Mouse (Mus musculus) intestine, embryonic 16.5 days (tissue): ENCODE results near the gene Slc11a1. TPM values are rescaled to one million over a fixed set of nuclear protein-coding genes. Genes with fewer than 3 reads are reported as not detected.
"Not testable (repeated sequence)": the region's sequence is repeated elsewhere in the genome, so short reads cannot be mapped to it uniquely, and the experiment has no call there.

ENCODE experiments used
- ATAC-seq: fragments of 200-750 bp; cut with Nextera tagmentation; 2 replicates; pipeline ENCODE4 v1.8.0; 2017; ENCODE audit warnings: moderate TSS enrichment, moderate library complexity
- H3K27ac ChIP-seq: fragments of 300-500 bp; sonication (generic); 2 replicates; pipeline ENCODE4 v1.5.1; 2014; ENCODE audit warnings: mild to moderate bottlenecking, low read length
- H3K27me3 ChIP-seq: fragments of 300-500 bp; sonication (generic); replicated peaks from 2 replicates; pipeline ENCODE4 v1.6.1; 2014; ENCODE audit warnings: low read length, control low read depth, mixed read lengths; ENCODE audit not compliant: control insufficient read depth, insufficient read depth
- H3K36me3 ChIP-seq: fragments of 300-500 bp; sonication (generic); 2 replicates; pipeline ENCODE4 v1.6.1; 2014; ENCODE audit warnings: low read length, control low read depth; ENCODE audit not compliant: control insufficient read depth, insufficient read depth
- H3K4me1 ChIP-seq: fragments of 300-500 bp; sonication (generic); 2 replicates; pipeline ENCODE4 v1.6.1; 2014; ENCODE audit warnings: low read length, control low read depth, mixed read lengths; ENCODE audit not compliant: control insufficient read depth, insufficient read depth
- H3K4me2 ChIP-seq: fragments of 300-500 bp; sonication (generic); 2 replicates; pipeline ENCODE4 v1.6.1; 2014; ENCODE audit warnings: low read depth, low read length, control low read depth
- H3K4me3 ChIP-seq: fragments of 300-500 bp; sonication (generic); 2 replicates; pipeline ENCODE4 v1.5.1; 2014; ENCODE audit warnings: mild to moderate bottlenecking, low read length
- H3K9ac ChIP-seq: fragments of 300-500 bp; sonication (generic); 2 replicates; pipeline ENCODE4 v1.6.1; 2014; ENCODE audit warnings: low read depth, low read length
- H3K9me3 ChIP-seq: fragments of 300-500 bp; sonication (generic); 2 replicates; pipeline ENCODE4 v1.6.1; 2016; ENCODE audit warnings: low read length, control low read depth; ENCODE audit not compliant: control insufficient read depth
- WGBS: fragments of 180-500 bp; shearing (Covaris S2); extraction: QIAGEN DNeasy Blood & Tissue Kit; methylation state at CpG from one replicate; pipeline ENCODE4 v1.1.7; 2014; 5-methylcytosine and 5-hydroxymethylcytosine counted together
- polyA plus RNA-seq: library from polyadenylated mRNA; unstranded; fragments of >200 nt; fragmentation: Nextera tagmentation; extraction: Ambion mirVana; gene quantifications from 2 replicates; pipeline ENCODE4 v1.2.1, GENCODE M21; 2015

Slc11a1 gene
- polyA plus RNA-seq, 1 experiment from 2014 or later = 8.0 TPM

DNA sequence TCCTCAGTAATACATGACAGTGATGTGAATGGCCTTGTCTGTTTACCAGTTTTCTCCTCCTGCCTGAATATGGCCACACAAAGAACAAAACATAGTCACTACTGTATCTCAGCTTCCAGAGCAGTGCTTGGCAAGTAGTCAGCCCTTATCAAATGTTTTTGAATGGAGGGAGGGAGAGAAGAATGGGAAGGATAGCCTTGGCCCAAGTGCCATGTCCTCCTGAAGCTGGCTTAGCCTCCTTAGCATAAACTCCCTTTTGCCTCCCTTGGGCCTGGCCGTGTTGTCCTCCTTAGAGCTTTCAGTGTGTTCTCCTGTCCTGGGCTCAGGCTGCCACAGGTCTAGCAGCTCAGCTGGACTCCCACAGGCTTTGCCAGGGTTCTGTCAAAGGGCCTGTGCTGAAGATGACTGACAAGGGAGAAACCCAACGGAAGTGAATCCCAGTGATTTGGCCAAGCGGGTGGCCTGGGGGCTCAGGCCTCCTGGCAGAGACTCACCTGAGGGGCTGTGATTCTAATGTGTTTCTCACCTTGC lies 37.7 kb upstream of the Slc11a1 start:
- Histone ChIP-seq H3K27ac (no peak overlapping the region), H3K9me3 (no peaks in the 10 kb centered on the region), H3K27me3 (no peaks in the 10 kb centered on the region), H3K4me1 (peaks cover 8% of the 10 kb centered on the region), H3K9ac (no peak overlapping the region), H3K36me3 (no peaks in the 10 kb centered on the region), H3K4me2 (no peak overlapping the region), H3K4me3 (no peak overlapping the region)
- 90% methylated on average over 3 of the region's 3 CpGs for WGBS
- no peak for ATAC-seq

DNA sequence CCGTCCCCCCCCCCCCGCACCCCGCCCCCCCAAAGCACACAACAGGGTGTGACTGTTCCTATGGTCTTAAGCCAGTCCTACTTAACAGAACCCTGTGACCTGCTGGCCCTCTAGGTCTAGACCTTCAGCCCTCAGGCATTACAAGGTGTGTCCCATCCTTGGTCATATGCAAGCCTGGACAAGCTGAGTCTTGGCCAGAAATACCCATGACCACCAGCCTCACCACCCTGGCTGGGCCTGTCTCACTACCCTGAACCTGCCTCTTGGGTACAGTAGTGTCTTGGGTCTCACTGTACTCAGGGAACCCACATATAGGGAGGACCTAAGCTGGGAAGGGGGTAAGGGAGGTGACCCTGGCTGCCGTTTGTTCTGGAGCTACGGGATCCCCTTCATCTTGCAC lies 37.0 kb upstream of the Slc11a1 start:
- Histone ChIP-seq H3K4me3 (no peak overlapping the region), H3K9me3 (no peaks in the 10 kb centered on the region), H3K36me3 (no peaks in the 10 kb centered on the region), H3K9ac (no peak overlapping the region), H3K4me1 (peaks cover 9% of the 10 kb centered on the region), H3K4me2 (no peak overlapping the region), H3K27ac (no peak overlapping the region), H3K27me3 (no peaks in the 10 kb centered on the region)
- ATAC-seq = no peak
- WGBS = 81% methylated on average over 5 of the region's 5 CpGs

DNA sequence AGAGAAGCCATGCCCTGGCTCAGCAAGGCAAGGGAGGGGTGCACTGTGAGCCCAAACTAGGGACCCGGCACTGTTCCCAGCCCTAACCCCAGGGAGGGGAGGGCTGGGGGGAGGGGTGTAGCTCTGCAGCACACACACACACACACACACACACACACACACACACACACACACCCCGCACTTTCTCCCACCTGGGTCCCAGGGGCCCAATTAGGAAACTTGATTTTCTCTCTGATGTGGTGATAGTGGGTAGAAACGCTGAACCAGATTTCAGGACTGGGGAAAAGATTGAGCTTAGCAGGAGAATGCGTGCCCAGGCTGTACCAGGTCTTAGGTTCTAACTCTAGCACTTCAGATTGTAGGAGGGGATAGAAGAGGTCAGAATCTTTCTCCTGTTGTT lies 36.4 kb upstream of the Slc11a1 start:
- no peak overlapping the region for H3K27ac ChIP-seq
- no peaks in the 10 kb centered on the region for H3K36me3 ChIP-seq
- H3K4me1 ChIP-seq = peaks cover 7% of the 10 kb centered on the region
- H3K9me3 ChIP-seq = no peaks in the 10 kb centered on the region
- no peak overlapping the region for H3K9ac ChIP-seq
- 84% methylated on average over 4 of the region's 4 CpGs for WGBS
- H3K4me3 ChIP-seq = no peak overlapping the region
- ATAC-seq = no peak
- no peaks in the 10 kb centered on the region for H3K27me3 ChIP-seq
- no peak overlapping the region for H3K4me2 ChIP-seq

DNA sequence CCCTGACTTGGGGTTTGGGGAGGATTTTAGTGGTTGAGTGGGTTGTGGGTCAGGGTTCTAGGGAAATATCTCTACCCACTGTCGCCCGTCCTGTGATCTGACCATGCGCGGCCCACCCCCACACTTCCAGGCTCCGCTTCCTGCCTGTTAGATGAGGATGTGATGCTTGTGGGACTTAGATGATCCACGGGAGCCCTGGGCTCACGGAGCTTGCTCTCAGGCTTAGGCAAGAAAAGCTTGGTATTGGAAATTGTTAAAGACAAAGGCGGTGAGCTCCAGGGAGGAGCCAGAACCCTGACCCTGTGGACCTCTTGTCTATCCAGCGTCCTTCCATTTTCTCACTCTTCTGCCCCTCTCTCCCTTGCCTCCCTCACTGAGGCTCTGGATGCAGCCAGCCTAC lies 35.1 kb upstream of the Slc11a1 start:
- no peaks in the 10 kb centered on the region for H3K9me3 ChIP-seq
- WGBS = 87% methylated on average over 9 of the region's 9 CpGs

DNA sequence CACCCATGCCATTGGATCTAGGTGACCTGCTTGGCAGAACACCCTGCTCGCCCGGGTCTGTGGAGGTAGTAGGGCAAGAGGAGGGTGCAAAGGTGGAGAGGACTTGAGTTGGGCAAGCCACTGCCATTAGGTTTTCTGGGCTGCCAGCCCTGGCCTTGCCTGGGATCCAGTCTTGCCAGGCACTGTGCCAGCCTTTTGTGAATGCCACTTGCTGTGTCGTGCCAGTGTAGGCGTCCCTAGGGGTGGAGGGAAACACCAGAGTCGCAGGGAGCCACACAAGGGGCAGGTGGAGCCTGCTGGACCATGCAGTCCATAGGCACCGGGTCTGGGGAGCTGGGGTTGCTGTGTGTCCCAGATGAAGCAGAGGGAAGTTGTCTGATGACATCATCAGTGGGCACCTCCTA lies 34.6 kb upstream of the Slc11a1 start:
- H3K4me1 ChIP-seq = peaks cover 5% of the 10 kb centered on the region
- no peak overlapping the region for H3K4me3 ChIP-seq
- no peak overlapping the region for H3K4me2 ChIP-seq
- WGBS = 96% methylated on average over 6 of the region's 6 CpGs
- no peak overlapping the region for H3K9ac ChIP-seq
- H3K9me3 ChIP-seq = no peaks in the 10 kb centered on the region
- H3K27me3 ChIP-seq = no peaks in the 10 kb centered on the region
- H3K36me3 ChIP-seq = no peaks in the 10 kb centered on the region
- ATAC-seq = no peak
- H3K27ac ChIP-seq = no peak overlapping the region

More for the DNA sequence above, 35.1 kb upstream of the Slc11a1 start:
- H3K9ac ChIP-seq = no peak overlapping the region
- H3K27ac ChIP-seq = no peak overlapping the region
- H3K27me3 ChIP-seq = no peaks in the 10 kb centered on the region
- H3K4me3 ChIP-seq = no peak overlapping the region
- H3K36me3 ChIP-seq = no peaks in the 10 kb centered on the region
- no peak overlapping the region for H3K4me2 ChIP-seq
- peaks cover 5% of the 10 kb centered on the region for H3K4me1 ChIP-seq
- ATAC-seq = no peak

DNA sequence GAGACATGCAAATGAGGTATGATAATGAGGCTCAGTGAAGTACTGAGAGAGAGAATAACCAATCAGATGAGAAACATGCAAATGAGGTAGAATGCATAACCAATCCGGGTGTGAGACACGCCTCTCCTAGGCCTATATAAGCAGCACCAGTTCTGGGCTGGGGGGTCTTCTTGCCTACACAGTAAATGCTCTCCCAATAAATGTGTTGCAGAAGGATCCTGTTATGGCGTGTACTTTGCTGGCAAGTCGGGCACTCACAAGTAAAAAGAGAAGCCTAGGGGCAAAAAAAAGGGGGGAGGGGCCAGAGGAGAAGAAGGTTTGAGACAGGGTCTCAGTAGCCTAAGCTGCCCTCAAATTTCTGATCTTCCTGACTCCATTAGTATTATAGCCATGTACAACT lies 34.0 kb upstream of the Slc11a1 start:
- not testable (repeated sequence) for H3K27ac ChIP-seq, H3K27me3 ChIP-seq, H3K4me2 ChIP-seq, H3K4me3 ChIP-seq, H3K9ac ChIP-seq, ATAC-seq, H3K36me3 ChIP-seq, H3K9me3 ChIP-seq, H3K4me1 ChIP-seq
- WGBS = 96% methylated on average over 4 of the region's 4 CpGs

DNA sequence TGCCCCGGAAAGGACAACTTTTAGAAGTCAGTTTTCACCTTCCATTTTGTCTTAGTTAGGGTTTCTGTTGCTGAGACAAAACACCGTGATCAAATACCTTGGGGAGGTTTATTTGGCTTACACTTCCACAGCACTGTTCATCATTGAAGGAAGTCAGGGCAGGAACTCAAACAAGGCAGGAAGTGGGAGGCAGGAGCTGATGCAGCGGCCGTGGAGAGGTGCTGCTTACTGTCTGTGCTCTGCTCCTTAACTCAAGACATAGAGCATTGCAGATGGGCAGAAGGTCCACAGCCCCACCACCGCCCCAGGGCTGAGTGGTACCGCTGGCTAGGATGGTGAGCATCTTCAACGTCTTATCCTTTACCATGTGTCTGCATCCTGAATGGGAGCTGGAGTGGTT lies 33.1 kb upstream of the Slc11a1 start:
- H3K4me2 ChIP-seq = no peak overlapping the region
- H3K4me1 ChIP-seq = peaks cover 5% of the 10 kb centered on the region
- no peak overlapping the region for H3K27ac ChIP-seq
- H3K9ac ChIP-seq = no peak overlapping the region
- no peaks in the 10 kb centered on the region for H3K36me3 ChIP-seq
- no peaks in the 10 kb centered on the region for H3K9me3 ChIP-seq
- no peak for ATAC-seq
- no peak overlapping the region for H3K4me3 ChIP-seq
- WGBS = 77% methylated on average over 7 of the region's 7 CpGs
- no peaks in the 10 kb centered on the region for H3K27me3 ChIP-seq

DNA sequence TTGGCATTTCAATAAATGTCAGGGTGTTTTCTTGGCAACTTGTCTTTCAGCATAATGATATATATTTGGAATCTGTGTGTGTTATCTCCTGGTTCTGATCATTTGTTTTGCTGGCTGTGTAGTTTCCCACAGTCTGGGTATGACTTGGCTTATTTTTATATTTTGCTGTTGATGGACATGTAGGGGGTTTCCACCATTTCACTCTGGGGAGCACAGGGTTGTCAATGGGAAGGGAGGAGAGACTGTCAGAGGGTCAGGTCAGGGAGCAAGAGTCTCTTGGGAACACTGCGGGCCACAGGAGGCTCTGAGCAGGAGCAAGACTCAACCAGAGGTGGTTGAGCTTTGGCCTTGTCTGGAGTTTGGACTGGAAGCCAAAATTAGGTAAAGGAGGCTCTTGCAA lies 32.7 kb upstream of the Slc11a1 start:
- Histone ChIP-seq H3K9me3 (no peaks in the 10 kb centered on the region), H3K4me2 (no peak overlapping the region), H3K36me3 (no peaks in the 10 kb centered on the region), H3K27me3 (no peaks in the 10 kb centered on the region), H3K4me1 (peaks cover 5% of the 10 kb centered on the region), H3K9ac (no peak overlapping the region), H3K4me3 (no peak overlapping the region), H3K27ac (no peak overlapping the region)
- no peak for ATAC-seq
- 90% methylated on average over 1 of the region's 1 CpGs for WGBS

DNA sequence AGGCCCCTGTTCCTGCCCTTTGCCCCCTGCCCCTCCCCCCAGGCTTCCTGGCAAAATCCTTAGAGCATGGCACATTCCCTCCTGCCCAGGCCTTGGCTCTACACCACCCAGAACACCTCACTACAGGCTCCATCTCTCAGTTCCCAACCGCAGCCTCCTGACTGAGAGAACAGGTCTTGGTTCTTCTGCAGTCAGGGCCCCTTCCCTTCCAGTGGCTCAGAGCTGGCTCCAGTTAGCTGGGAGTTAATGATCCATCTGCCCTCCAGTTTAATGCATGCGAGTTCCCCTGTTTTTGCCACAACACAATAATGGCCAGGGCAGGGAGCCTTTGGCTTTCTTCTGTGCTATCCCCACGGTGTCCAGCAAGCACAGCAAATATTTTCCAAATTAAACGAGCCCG lies 31.8 kb upstream of the Slc11a1 start:
- H3K27ac ChIP-seq = no peak overlapping the region
- 0 out of 2 replicates have a peak, but pooled peaks have one; percentile 21 for ATAC-seq
- H3K4me3 ChIP-seq = no peak overlapping the region
- peaks cover 5% of the 10 kb centered on the region for H3K4me1 ChIP-seq
- WGBS = 65% methylated on average over 5 of the region's 5 CpGs
- no peaks in the 10 kb centered on the region for H3K9me3 ChIP-seq
- H3K4me2 ChIP-seq = no peak overlapping the region
- no peak overlapping the region for H3K9ac ChIP-seq
- no peaks in the 10 kb centered on the region for H3K27me3 ChIP-seq
- H3K36me3 ChIP-seq = no peaks in the 10 kb centered on the region

DNA sequence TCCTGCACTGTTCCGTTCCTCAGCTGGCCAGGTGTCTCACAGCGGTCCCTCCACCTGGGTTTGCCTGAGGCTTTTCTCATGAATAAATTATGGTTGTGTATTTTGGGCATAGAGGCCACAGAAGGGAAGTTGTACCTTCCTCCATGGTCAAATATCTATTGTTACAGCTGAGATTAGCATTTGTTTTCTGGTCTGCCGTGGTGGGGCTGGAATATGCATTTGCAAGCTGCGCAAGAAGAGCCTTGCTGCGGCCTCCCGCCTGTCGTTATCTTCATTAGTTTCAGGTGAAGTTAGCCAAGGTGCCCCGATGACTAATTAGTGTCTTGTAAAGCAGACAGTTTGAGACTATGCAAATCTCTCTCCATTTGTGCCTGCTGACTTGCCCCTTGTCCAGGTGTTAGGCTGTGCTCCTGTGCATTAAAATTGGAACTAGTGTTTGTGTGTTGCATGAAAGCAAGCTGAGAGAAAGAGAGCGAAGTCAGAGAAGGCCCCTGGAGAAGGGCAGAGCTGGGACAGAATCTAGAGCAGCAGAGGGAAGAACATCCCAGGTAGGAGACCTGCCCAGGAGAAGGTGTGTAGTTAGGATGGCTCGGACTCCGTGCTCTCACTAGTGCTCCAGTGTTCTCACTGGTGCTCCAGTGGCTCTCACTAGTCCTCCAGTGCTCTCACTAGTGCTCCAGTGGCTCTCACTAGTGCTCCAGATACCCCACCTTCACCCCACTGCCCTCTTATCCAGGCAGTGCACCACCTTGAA lies 30.7 kb upstream of the Slc11a1 start:
- peaks cover 5% of the 10 kb centered on the region for H3K4me1 ChIP-seq
- no peak for ATAC-seq
- no peak overlapping the region for H3K27ac ChIP-seq
- no peaks in the 10 kb centered on the region for H3K27me3 ChIP-seq
- no peak overlapping the region for H3K9ac ChIP-seq
- no peak overlapping the region for H3K4me3 ChIP-seq
- 0 out of 2 replicates have a peak, but pooled peaks cover 1% of the 10 kb centered on the region for H3K36me3 ChIP-seq
- 80% methylated on average over 11 of the region's 11 CpGs for WGBS
- no peak overlapping the region for H3K4me2 ChIP-seq
- H3K9me3 ChIP-seq = no peaks in the 10 kb centered on the region
